Mouse (Mus musculus) right cerebral cortex, postnatal 14 days (tissue): ENCODE measurements around the gene Atoh1.

Source experiments
- DNase-seq: peaks from one replicate; pipeline ENCODE4 v3.0.0; 2022

Gene Atoh1

DNA sequence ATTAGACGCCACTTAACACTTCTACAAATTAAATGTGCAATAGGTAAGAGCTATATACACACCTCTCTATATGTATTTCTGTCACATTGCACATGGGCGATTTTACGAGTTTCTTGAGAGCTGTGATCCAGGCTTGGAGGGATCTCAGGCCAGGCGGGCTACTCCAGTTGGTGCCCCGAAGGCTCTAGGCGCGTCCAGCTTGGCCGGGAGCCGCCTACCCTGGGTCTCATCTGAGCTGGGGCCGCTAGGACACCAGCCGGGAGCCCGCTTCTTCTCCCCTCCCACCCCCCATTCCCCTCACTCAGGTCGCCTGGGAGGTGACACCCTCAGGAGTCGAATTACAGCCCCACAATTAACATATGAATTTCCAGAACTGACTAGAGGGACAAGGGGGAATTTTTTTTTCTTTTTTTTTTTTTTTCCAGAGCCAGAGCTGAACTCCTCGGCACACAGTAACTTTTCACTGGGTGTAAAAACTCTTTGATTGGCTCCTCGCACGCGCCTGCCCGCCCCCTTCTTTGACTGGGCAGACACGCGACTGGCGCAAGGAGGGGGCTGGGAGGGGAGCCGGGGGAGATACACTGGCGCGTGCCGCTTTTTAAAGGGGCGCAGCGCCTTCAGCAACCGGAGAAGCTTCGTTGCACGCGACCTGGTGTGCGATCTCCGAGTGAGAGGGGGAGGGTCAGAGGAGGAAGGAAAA, at the start of gene Atoh1:
Atoh1 (plus strand) TSS at position 627 of the 700 bp plus-strand sequence.
- no peak for DNase-seq

DNA sequence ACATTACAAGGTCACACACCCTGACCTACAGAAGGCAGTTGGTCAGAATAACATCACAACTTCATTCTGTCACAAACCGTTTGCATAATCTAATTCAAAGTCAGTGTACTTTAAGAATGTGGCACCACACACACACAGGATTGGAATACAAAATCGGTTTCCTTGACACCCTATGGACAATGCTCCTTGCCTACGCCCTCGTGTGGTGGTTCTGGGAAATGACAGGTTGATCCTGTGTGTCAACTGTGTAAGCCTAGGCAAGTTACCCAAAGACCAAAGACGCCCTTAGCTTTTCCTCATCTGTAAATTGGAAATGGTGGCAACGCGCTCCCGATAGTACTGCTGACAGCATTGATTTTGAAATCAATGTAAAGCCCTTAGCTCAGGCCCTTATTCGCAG, 45.0 kb upstream of the Atoh1 start:
- DNase-seq = peak; percentile 55

DNA sequence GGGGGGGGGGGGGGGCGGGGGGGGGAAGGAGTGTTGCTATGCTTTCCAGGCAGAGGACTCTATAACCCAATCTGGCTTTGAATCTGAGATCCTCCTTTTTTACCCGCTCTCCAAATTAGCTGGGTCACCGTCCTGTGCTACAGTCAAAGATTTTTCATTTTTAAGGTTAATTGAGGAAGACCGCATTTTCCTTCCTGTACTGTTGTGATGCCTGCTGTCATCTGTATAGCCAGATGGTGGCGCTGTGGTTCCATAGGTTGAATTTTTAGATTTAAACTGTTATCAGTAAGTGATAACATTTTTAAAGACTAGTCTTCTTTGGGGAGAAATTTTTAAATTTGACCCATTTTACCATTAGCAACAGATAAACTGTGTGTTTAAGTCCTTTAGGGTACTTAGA, 44.0 kb upstream of the Atoh1 start:
- DNase-seq = peak; percentile 62

DNA sequence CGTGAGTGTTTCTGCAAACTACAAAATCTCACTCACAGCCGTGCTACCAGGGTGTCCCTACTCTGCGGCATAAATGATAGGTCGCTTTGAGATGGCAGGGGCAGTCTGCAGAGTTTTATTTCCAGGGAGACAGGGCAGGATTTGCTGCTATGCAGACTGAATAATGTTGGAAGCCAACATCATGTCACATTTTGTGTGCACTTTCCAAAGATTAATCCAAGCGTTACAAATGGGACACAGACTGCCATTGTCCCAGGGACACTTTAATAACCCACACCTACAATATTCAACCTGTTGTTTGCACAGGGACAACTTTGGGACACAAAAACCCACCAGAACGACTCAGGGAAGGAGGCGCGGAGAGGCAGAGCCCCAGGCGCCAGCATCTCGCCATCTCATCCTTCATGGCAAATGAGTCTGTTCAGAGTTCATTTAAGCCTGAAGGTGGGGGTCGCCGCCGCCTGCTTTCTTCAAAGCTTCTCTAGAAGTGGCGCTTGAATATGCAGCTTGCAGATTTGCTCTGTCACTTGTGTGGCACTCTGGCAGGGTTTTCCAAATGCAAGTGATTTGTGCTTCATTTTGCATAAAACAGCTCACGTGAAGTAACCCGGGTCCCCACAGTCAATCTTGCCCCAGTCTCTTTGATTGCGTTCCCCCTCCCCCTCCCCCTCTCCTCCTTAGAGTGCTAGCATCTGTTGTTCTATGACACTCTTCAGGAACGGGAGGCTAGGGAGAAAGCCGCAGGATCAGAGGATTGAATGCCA, 40.6 kb upstream of the Atoh1 start:
- DNase-seq = no peak

DNA sequence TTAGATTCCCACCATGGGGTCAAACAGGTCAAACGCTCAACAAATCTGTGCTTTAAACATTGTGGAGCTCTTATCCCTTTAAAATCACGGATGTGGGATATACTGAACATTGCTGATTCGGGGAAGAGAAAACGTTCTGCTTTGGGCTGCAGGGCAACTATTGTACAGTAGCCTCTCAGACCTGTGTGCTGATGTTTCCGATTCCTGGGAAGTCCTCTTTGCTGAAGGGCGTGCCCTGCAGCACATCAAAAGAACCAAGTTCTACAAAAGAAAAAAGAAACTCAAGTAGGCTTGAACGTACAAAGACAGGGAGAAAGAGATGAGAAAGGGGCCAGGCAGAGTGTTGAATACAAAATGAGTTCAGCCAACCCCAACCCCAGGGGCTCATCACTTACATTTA, 34.2 kb upstream of the Atoh1 start:
- no peak for DNase-seq

DNA sequence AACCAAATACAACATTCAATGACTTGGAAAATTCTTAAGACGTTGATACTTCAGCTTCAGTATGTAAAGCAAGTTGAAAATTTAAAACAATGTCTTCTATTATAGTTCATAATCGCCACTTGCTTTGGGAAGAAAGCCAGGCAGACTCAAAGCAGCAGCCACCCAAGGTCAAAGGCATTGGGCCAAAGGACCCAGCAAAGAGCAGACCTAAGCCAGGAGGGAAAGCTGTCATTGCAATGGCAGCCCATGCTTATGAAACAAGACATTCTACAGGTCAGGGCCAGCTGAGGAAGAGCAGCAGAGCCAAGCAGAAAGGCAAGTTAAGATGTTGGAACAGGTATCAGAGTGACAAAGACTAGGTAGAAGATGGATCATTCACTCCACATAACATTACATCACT, 25.3 kb upstream of the Atoh1 start:
- DNase-seq = no peak

DNA sequence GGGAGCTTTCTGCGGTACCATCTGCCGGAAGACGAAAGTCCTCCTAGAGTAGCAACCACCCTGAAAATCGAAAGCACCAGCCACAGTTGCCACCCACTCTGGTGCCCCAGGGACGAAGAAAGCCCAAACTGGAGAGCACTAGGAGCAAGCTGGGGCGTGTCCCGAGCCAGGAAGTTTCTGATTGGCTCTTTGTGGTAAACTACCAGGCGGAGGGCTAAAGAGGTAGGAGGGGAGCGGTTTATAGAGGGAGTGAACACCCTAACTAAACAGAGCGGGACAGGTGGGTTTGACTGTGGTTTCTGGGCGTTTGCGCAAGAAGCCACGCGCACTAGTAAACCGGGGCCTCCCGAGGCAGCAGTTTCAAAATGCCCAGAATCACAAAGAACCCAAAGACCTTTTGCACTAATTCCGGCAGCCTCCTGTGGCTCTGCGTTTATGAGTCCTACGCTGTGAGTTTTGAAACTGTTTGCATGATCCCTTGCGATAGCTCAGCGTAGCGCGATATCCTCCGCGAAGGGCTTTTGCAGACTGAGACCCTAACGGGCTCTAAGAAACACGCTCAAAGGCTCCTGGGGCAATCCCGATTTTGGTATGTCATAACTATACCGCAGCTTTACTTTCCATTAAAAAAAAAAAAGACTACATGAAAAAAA, 1.0 kb upstream of the Atoh1 start:
- no peak for DNase-seq

DNA sequence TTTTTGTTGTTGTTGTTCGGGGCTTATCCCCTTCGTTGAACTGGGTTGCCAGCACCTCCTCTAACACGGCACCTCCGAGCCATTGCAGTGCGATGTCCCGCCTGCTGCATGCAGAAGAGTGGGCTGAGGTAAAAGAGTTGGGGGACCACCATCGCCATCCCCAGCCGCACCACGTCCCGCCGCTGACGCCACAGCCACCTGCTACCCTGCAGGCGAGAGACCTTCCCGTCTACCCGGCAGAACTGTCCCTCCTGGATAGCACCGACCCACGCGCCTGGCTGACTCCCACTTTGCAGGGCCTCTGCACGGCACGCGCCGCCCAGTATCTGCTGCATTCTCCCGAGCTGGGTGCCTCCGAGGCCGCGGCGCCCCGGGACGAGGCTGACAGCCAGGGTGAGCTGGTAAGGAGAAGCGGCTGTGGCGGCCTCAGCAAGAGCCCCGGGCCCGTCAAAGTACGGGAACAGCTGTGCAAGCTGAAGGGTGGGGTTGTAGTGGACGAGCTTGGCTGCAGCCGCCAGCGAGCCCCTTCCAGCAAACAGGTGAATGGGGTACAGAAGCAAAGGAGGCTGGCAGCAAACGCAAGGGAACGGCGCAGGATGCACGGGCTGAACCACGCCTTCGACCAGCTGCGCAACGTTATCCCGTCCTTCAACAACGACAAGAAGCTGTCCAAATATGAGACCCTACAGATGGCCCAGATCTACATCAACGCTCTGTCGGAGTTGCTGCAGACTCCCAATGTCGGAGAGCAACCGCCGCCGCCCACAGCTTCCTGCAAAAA, 496 bp downstream of the Atoh1 start:
- DNase-seq = no peak

DNA sequence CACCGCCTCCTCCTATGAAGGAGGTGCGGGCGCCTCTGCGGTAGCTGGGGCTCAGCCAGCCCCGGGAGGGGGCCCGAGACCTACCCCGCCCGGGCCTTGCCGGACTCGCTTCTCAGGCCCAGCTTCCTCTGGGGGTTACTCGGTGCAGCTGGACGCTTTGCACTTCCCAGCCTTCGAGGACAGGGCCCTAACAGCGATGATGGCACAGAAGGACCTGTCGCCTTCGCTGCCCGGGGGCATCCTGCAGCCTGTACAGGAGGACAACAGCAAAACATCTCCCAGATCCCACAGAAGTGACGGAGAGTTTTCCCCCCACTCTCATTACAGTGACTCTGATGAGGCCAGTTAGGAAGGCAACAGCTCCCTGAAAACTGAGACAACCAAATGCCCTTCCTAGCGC, 1.1 kb downstream of the Atoh1 start:
- DNase-seq = no peak

DNA sequence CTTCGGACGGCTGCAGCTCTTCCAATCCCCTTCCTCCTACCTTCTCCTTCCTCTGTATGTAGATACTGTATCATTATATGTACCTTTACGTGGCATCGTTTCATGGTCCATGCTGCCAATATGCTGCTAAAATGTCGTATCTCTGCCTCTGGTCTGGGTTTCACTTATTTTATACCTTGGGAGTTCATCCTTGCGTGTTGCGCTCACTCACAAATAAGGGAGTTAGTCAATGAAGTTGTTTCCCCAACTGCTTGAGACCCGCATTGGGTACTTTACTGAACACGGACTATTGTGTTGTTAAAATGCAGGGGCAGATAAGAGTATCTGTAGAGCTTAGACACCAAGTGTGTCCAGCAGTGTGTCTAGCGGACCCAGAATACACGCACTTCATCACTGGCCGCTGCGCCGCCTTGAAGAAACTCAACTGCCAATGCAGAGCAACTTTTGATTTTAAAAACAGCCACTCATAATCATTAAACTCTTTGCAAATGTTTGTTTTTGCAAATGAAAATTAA, 1.6 kb downstream of the Atoh1 start:
- DNase-seq = no peak

DNA sequence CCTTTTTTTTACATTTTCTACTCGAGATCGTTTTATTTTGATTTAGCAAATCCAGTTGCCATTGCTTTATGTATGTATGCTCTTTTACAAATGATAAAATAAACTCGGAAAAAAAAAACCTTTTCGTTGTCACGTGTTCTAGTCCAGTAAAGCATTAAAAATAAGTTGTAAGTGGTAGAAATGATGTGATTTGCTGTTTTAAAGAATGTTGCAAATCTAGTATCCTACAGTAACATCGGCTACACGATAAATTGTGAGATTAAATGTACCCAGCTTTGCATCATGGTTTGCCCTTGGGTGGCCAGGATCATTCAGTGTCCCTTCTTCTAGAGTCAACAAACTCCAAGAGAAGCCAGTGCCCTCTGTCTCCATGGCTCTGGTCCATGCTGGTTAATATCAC, 2.2 kb downstream of the Atoh1 start:
- no peak for DNase-seq

DNA sequence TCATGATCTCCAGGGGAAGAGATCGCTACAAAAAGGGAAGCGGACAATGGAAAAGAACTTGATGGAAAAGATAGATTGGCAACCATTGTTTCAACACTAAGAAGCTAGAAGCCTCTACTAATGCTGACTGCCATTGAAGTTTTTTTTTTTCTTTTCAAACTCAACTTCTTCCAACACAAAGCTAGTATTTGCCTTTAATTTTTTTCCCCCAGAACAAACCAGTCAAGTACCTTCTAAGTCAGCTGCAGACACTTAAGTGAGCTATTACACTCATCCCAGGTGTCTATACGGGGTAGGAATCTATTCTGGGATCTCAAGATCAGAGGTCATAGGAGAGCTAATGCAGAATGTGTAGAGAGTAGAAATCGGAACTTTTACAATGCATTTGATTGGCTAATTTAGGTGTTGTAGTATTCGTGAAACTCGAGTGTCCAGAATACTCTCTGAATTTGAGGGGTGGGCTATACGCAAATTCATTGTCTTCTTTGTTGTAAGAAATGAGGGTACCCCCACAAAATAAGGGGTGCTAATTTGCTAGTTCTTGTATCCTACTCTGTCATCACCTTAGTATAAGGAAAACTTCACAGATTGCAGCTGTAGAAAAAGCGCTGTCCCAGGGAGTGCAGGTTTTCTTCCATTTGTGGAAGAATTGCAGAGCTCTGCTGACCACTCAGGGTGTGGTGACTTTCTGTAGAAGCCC, 2.8 kb downstream of the Atoh1 start:
- DNase-seq = no peak

DNA sequence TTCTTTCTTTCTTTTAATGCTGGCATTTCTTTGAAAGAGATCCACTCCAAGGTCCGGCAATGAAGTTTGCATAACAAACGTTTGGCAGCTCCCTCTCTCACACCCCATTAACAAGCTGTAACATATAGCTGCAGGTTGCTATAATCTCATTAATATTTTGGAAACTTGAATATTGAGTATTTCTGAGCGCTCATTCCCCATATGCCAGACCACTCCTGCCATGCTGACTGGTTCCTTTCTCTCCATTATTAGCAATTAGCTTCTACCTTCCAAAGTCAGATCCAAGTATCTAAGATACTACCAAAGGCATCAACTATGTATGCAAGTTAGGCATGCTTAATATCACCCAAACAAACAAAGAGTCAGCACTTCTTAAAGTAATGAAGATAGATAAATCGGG, 4.4 kb downstream of the Atoh1 start:
- DNase-seq = no peak

DNA sequence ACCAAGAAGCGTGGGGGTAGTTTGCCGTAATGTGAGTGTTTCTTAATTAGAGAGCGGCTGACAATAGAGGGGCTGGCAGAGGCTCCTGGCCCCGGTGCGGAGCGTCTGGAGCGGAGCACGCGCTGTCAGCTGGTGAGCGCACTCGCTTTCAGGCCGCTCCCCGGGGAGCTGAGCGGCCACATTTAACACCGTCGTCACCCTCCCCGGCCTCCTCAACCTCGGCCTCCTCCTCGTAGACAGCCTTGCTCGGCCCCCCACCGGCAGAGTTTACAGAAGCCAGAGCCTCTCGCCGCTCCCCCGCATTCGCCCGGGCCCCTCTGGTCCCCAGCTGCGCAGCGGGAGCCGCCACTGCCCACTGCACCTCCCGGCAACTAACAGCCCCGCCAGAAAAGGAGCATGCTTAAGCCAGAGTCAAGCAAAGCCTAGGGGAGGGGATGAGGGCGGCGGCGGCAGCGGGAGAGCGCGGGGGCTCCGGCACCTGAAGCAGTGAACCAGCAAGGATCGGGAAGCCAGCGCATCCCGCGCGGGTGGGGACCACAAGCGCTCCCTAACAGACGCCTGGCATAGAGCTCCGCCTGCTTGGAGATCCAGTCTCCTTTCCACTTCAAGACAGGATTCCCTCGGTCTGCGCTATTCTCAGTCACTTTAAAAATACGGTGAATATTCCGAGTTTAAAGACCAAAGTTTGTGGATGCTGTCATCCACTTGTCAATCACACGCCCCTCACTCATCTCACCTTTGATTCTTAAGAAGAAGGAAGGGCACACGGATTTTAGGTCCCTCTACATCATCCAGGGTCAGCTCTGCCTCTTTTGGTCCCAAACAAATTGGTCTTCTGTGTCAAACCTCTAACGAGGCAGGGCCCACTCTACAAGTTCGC, 5.8 kb downstream of the Atoh1 start:
- no peak for DNase-seq

DNA sequence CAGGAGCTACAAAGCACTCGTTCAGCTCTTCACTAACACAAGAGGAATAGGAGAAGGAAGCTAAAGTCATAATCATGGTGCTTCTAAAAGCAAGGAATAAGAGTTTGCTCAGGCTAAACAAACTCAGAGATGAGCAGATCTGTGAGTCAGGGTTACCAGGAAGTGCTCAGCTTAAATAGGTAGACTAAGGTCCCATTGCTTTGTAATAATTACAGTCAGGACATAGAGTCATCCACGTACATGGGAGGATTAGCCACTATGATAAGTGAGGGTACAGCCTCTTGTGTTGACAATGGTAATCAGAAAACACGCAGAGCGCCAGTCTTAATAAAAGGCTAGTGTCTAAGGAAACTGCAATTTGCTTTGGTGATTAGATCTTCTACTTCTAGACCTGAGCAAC, 7.4 kb downstream of the Atoh1 start:
- DNase-seq = no peak

DNA sequence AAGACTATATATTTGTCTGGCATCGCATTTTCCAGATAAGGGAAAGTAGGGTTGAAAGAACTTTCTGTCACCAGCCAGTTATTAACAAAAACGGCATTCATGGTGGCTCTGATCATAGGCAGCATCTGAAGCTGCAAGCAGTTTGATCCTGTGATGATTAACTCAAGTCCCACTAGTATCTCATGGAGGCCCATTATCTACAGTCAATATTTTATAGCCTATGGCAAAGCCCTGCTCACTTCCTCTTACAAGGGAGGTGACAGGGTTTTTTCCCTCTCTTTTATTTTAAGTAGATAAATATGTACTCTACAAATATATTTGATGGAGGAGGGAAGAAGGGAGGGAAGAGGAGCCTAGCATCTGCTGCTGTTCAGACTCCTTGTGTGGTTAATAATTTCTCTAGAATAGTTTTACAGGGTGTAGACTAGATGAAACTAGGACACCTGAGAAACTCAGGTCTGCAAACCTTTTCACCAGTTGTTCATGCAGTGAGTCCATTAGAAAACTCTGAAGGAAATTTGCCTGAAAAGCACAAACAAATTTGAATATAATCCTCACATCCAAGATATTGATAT, 14.1 kb downstream of the Atoh1 start:
- DNase-seq = no peak

DNA sequence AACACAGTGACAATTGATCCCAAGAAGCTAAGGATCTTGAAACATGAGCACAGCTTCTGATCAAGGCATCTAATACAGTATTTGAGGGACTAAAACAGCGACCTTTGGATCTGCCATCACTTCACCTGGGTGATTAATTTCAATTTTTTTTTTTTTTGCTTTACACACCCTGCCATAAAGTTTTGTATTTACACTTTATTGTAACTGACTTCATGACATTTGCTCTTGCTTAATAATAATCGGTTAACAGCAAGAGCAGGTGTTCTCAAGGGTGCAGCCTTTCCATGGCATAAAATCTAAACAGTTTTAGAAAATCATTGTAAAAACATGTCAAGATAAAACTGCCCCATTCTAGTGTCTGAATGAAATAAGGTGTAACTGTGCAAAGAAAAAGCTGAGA, 25.6 kb downstream of the Atoh1 start:
- DNase-seq = no peak

DNA sequence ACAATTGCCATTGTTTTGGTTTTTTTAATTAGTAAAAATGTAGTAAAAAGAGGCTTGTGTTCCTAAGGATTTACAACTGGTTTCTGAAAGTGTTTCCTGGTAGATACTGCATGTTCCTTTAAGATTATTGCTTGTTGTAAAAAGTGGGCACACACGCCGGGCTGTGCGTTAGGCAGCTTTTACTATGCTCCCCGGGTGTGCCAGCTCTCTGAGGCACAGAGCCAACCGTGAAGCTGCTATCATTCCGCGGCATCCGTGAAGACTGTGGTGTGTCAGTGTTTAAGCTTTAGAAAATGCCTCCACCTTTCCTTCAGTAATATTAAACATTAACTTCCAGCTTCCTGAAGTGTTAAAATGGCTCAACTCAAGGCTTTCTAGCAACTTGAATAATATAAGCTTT, 35.0 kb downstream of the Atoh1 start:
- DNase-seq = peak; percentile 9

DNA sequence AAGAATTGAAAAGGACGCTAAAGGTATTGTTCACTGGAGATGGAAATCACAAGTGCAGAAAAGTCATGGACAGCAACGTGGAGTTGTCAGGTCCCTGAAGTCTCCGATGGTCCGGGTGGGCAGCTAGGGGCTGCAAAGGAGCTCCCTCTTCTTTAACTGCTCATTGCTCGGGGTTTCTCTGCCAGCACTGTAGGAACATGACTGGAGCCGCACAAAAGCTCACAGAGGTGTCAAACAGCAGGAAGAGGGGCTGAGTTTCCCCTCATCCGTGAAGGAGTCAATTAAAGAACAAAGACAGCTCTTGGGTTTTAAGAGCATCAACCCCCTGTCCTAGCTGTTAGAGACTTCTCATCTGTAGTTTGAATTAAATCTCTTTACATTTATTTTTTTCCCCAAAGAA, 44.5 kb downstream of the Atoh1 start:
- DNase-seq = no peak
